Mouse (Mus musculus) ovary, postnatal 36 days (tissue): ENCODE measurements at regions not wholly inside any gene's neighbourhood (a gene's known extent, or its start where the extent isn't known, plus 50 kb on each side); places are given as distances from the start of the nearest gene placed in this dataset.
"Not testable (repeated sequence)": the region's sequence is repeated elsewhere in the genome, so short reads cannot be mapped to it uniquely, and the experiment has no call there.

Experiments used
- DNase-seq: peaks from one replicate; pipeline ENCODE4 v3.0.0; 2022; ENCODE audit warnings: low spot score, mixed read lengths

DNA sequence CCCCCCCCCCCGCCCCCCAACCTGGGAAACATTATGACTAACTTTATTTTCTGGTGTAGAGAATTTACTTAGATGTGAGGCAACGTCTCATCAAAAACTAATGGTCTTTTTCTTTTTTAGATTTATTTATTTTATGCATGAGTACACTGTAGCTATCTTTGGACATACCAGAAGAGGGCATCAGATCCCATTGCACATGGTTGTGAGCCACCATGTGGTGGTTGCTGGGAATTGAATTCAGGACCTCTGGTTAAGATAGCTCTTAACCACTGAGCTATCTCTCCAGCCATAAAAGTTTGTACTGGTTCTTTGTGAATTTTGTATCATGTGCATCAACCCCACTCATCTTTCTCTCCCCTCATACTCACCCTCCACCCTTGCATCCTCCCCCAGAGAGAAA lies 847.3 kb downstream of the Robo1 start:
- no peak for DNase-seq

DNA sequence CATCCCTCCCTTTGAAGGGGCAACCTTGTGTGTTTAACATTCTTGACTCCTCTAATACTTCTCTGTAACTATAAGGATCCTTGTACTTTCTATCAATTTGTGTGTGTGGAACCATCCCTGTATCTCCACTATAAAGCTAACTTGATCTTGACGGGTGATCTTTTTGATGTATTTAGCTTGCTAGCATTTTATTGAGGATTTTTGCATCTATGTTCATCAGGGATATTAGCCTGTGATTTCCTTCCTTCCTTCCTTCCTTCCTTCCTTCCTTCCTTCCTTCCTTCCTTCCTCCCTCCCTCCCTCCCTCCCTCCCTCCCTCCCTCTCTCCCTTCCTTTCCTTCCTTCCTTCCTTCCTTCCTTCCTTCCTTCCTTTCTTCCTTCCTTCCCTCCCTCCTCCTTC lies 819.8 kb downstream of the Robo1 start:
- not testable (repeated sequence) for DNase-seq

DNA sequence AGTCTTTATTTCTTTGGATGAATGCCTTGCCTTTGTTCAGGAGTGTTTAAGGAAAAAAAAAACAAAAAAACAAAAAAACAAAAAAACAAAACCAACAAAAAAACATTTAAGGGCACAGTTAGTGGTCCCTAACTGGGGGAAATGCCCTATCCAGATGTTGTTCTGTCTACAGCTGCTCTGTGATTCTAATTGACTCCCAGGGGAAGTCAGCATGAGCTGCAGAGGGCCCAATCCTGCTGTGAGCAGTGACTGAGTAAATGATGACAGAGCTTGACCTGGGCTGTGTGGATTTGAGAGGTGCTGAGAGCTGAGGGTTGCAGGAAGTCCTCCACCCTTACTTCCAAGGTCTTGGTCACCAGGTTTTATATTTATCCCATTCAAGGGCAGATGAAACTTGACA lies 812.5 kb downstream of the Robo1 start:
- DNase-seq: no peak

DNA sequence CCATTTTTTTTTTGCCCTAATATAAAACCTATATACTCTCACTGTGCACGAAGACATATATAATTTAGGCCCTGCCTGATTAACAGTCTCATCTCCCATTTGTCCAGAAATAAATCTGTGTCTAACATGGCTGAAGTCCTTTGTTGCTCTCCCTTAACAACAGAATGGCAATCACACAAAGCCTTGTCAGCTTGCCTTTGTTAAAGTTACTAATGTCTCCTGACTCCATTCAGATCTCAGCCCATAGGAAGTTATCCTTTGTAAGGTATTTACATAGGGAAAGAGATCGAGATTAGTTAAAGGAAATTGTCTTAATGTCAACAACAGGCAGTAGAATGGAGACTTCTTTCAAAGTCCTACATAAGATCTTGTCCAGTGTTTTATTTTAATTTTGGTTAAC lies 809.2 kb downstream of the Robo1 start:
- no peak for DNase-seq

DNA sequence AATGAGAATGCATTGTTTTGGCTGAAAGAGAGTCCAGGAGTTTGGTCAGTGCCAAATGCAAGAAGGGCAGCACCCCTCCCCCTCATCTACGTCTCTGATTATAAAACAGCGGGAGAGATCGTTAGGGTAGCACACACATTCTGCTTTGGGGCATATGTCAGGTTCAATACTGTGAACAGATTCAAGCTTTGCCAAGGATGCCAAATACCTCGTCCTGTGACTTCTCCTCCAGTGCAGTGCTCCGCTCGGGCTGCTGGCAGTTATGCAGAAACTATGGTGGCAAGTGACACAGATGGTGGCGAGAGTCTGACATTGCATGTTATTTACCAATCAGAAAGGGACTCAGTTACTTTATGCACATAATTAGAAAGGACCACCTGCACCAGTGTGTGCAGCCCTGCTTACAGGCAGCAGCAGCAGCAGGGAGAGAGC lies 799.9 kb downstream of the Robo1 start:
- no peak for DNase-seq

DNA sequence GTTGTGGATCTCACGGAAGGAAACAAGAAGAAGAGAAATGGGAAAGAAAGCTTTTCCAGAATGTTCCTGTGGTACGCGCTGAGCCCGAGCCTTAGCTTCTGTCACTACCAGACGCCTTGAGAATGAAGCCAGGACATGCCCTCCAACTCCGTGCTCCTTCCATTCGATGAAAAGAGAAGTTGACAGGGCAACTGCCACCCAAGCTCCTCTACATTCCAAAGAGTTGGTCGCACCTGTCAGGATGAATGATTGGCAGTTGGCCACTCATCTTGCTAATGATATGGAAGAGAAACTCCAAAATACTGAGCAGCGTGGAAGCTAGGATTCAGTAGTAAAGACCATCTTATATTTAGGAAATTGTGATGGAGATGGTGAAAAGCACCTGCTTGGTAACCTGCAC lies 799.5 kb downstream of the Robo1 start:
- no peak for DNase-seq

DNA sequence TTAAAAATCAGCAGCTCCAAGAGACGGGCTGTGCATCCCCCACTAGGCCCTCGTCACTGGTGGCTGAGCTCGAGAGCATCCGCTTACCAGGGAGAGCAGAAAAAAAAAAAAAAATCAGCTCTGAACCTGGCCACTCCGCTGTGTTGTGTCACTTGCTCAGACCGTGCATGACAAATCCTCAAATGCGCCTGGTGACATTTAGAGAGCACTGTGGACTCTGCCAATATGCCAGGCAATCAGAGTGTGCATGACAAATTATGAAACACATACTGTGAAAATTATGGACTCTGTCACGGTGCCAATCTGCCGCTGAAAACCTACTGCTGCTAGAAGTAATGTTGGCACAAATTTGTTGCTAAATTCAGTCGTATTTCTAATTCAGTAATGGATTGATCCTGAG lies 797.4 kb downstream of the Robo1 start:
- DNase-seq: no peak

DNA sequence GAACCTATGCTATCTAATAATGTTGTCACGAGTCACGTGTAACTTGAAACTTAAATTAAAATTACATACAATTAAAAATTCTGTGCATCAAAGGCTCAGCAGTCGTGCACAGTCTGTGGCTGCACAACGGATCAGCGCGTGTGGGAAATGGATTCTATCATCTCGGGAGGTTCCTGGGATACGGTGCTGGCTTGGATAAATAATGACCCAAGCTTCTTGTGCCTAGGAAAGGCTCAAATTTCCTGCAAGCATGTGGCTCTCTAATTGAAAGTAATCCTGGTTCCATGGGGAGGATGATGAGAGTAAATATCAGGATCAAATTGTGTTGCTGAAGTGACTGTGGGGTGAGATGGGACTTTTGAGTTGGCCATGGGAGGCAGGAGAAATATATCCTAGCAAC lies 792.2 kb downstream of the Robo1 start:
- DNase-seq: no peak

DNA sequence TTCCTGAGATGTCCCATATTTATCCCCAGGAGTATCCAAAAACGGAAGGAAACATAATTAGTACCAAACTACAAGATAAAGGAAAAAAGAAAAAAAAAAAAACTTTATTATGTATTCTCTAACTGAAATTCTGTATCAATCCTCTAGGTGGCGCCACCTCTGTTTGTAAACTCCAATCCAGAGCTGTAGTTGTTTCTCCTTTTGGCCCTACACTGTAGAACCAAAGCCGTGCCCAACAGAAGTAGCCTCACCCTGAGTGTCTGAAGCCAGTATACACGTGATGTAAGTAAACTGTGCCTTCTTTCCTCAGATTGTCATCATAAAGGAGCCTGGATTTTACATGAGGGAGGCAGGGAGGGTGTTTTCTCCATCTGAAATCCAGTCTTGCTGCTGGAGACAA lies 790.7 kb downstream of the Robo1 start:
- no peak for DNase-seq

DNA sequence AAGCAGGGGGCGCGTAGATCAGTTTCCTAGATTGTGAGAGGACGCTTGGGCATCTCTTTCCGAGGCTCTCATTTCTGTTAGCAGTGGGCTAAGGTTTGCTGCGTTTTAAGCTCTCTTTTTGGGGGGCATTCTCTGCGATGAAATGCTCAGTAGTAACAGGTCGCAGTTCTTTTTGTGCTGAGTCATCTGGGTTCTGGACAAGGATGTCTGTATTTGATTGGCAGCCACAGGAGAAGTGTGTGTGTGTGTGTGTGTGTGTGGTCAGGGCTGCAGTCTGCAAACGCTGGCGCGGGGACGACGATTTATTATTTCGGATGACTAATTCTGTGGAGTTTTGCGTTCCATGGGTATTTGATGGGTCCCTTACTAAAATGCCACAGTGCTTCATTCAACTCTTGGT lies 789.1 kb downstream of the Robo1 start:
- no peak for DNase-seq

DNA sequence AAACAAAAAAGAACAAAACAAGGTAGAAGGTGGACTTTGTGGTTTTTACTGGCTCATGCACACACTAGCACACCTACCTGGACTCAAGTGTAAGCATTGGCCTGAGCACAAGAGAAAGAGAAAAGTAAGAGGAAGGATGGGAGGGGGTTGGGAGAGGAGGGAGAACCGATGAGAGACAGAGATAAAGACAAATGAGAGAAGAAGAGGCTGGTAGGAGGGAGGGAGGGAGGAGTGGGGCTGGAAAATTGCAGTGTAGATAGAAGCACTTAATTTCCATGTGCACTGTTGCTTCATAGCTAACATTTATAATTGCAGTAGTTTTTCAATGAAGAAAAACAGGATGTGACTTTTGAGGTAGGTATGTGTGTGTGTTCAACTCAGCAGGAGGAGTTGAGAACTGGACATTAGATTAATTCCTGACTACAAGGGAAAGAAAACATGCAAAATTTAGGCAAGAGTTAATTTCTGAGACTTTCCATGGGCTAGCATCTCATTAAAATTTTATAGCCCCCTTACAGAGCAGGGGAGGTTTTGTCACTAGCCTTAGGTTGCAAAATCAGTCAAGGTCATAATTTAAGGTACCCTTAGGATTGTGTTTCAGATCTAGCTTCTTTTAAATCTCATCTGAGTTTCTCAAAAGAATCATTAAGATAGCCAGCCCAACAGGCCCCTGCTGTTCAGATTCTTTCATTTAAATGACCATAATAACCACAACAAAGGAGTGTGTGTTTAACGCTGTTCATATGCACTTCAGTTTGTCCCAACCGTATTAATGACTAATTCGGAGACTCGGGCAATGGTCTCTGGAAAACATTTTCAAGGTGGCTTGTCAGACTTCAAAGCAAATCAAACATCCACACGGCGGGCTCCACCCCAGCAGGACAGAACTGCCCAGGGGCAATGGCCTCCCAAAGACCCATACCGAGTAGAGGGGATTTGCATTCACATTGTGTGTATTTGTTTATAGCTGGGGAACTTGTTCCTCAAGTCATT lies 788.3 kb downstream of the Robo1 start:
- DNase-seq: no peak
